Mouse (Mus musculus): ENCODE measurements around the gene Gbx1. TPM values are rescaled to one million over a fixed set of nuclear protein-coding genes. Genes with fewer than 3 reads are reported as not detected.

Gene Gbx1
- polyA plus RNA-seq, 1 experiment from 2014 or later: 0.02 TPM

GRCm38 (mm10) chr5:24492546-24493285 is 34.3 kb downstream of the Gbx1 start:
- ATAC-seq (ENCODE audit: low FRiP score, low TSS enrichment) (no peak), DNase-seq (ENCODE audit: low spot score) (no peak)
- no peak overlapping the region for H3K27ac ChIP-seq (replicated peaks)

GRCm38 (mm10) chr5:24490413-24490920 is 36.5 kb downstream of the Gbx1 start:
- no peak overlapping the region for H3K9ac ChIP-seq (ENCODE audit: low read length)
- H3K4me3 ChIP-seq (ENCODE audit: low read depth, low read length): no peak overlapping the region
- H3K9me3 ChIP-seq (ENCODE audit: control insufficient read depth, low read length): no peaks in the 10 kb centered on the region
- 81% methylated on average over 14 of the region's 14 CpGs for WGBS
- no peaks in the 10 kb centered on the region for H3K27me3 ChIP-seq (ENCODE audit: control insufficient read depth, insufficient read depth, low read length)
- no peak overlapping the region for H3K4me2 ChIP-seq (replicated peaks; ENCODE audit: low read depth)
- ATAC-seq (ENCODE audit: low FRiP score, low TSS enrichment): no peak
- no peaks in the 10 kb centered on the region for H3K4me1 ChIP-seq (replicated peaks; ENCODE audit: control insufficient read depth, insufficient read depth)
- TF ChIP-seq EP300 (optimal IDR thresholded peaks at IDR 0.05) (no peak), CTCF (IDR thresholded peaks at IDR 0.05; ENCODE audit: low read depth) (no peak)
- no peak for DNase-seq (ENCODE audit: low spot score)
- no peak overlapping the region for H3K27ac ChIP-seq (replicated peaks)
- peaks cover 32% of the 10 kb centered on the region for H3K36me3 ChIP-seq (ENCODE audit: control insufficient read depth, insufficient read depth, low read length)

More at GRCm38 (mm10) chr5:24492546-24493285, 34.3 kb downstream of the Gbx1 start:
- H3K9ac ChIP-seq (ENCODE audit: low read length): no peak overlapping the region
- H3K4me1 ChIP-seq (replicated peaks; ENCODE audit: control insufficient read depth, insufficient read depth): no peaks in the 10 kb centered on the region
- no peak overlapping the region for H3K4me3 ChIP-seq (ENCODE audit: low read depth, low read length)
- no peak for TF ChIP-seq EP300 (optimal IDR thresholded peaks at IDR 0.05)
- no peak for TF ChIP-seq CTCF (IDR thresholded peaks at IDR 0.05; ENCODE audit: low read depth)
- H3K4me2 ChIP-seq (replicated peaks; ENCODE audit: low read depth): no peak overlapping the region
- H3K27me3 ChIP-seq (ENCODE audit: control insufficient read depth, insufficient read depth, low read length): no peaks in the 10 kb centered on the region
- WGBS: 61% methylated on average over 16 of the region's 16 CpGs
- H3K9me3 ChIP-seq (ENCODE audit: control insufficient read depth, low read length): no peaks in the 10 kb centered on the region
- peaks cover 31% of the 10 kb centered on the region for H3K36me3 ChIP-seq (ENCODE audit: control insufficient read depth, insufficient read depth, low read length)

GRCm38 (mm10) chr5:24486738-24487137 is 40.3 kb downstream of the Gbx1 start:
- TF ChIP-seq EP300 (optimal IDR thresholded peaks at IDR 0.05): no peak
- TF ChIP-seq CTCF (IDR thresholded peaks at IDR 0.05; ENCODE audit: low read depth): no peak
- no peak for DNase-seq (ENCODE audit: low spot score)
- no peak overlapping the region for H3K9ac ChIP-seq (ENCODE audit: low read length)
- H3K36me3 ChIP-seq (ENCODE audit: control insufficient read depth, insufficient read depth, low read length): peaks cover 38% of the 10 kb centered on the region
- ATAC-seq (ENCODE audit: low FRiP score, low TSS enrichment): no peak
- H3K4me1 ChIP-seq (replicated peaks; ENCODE audit: control insufficient read depth, insufficient read depth): no peaks in the 10 kb centered on the region
- WGBS: 91% methylated on average over 5 of the region's 5 CpGs
- H3K27ac ChIP-seq (replicated peaks): no peak overlapping the region
- no peaks in the 10 kb centered on the region for H3K9me3 ChIP-seq (ENCODE audit: control insufficient read depth, low read length)
- H3K4me3 ChIP-seq (ENCODE audit: low read depth, low read length): no peak overlapping the region
- no peak overlapping the region for H3K4me2 ChIP-seq (replicated peaks; ENCODE audit: low read depth)
- no peaks in the 10 kb centered on the region for H3K27me3 ChIP-seq (ENCODE audit: control insufficient read depth, insufficient read depth, low read length)

GRCm38 (mm10) chr5:24486097-24486496 is 40.9 kb downstream of the Gbx1 start:
- ATAC-seq (ENCODE audit: low FRiP score, low TSS enrichment): no peak
- no peaks in the 10 kb centered on the region for H3K27me3 ChIP-seq (ENCODE audit: control insufficient read depth, insufficient read depth, low read length)
- 4% methylated on average over 8 of the region's 8 CpGs for WGBS
- no peak overlapping the region for H3K27ac ChIP-seq (replicated peaks)
- no peak overlapping the region for H3K4me2 ChIP-seq (replicated peaks; ENCODE audit: low read depth)
- no peak for TF ChIP-seq EP300 (optimal IDR thresholded peaks at IDR 0.05)
- peak; percentile 91 for TF ChIP-seq CTCF (IDR thresholded peaks at IDR 0.05; ENCODE audit: low read depth)
- peak; percentile 86 for DNase-seq (ENCODE audit: low spot score)
- no peak overlapping the region for H3K4me3 ChIP-seq (ENCODE audit: low read depth, low read length)
- H3K36me3 ChIP-seq (ENCODE audit: control insufficient read depth, insufficient read depth, low read length): peaks cover 41% of the 10 kb centered on the region
- H3K4me1 ChIP-seq (replicated peaks; ENCODE audit: control insufficient read depth, insufficient read depth): no peaks in the 10 kb centered on the region
- no peaks in the 10 kb centered on the region for H3K9me3 ChIP-seq (ENCODE audit: control insufficient read depth, low read length)
- H3K9ac ChIP-seq (ENCODE audit: low read length): no peak overlapping the region

- no peak overlapping the region for H3K4me3 ChIP-seq (ENCODE audit: low read depth, low read length)
- no peak overlapping the region for H3K27ac ChIP-seq (replicated peaks)
- no peaks in the 10 kb centered on the region for H3K9me3 ChIP-seq (ENCODE audit: control insufficient read depth, low read length)
- 63% methylated on average over 22 of the region's 22 CpGs for WGBS
- H3K4me2 ChIP-seq (replicated peaks; ENCODE audit: low read depth): no peak overlapping the region
- no peak overlapping the region for H3K9ac ChIP-seq (ENCODE audit: low read length)
- ATAC-seq (ENCODE audit: low FRiP score, low TSS enrichment): no peak
- H3K27me3 ChIP-seq (ENCODE audit: control insufficient read depth, insufficient read depth, low read length): no peaks in the 10 kb centered on the region
- peaks cover 36% of the 10 kb centered on the region for H3K36me3 ChIP-seq (ENCODE audit: control insufficient read depth, insufficient read depth, low read length)
- TF ChIP-seq CTCF (IDR thresholded peaks at IDR 0.05; ENCODE audit: low read depth) (no peak), EP300 (optimal IDR thresholded peaks at IDR 0.05) (no peak)
- no peaks in the 10 kb centered on the region for H3K4me1 ChIP-seq (replicated peaks; ENCODE audit: control insufficient read depth, insufficient read depth)
- DNase-seq (ENCODE audit: low spot score): no peak
Observed at GRCm38 (mm10) chr5:24484963-24485362, 42.0 kb downstream of the Gbx1 start.

GRCm38 (mm10) chr5:24483326-24483725 is 43.7 kb downstream of the Gbx1 start:
- TF ChIP-seq EP300 (optimal IDR thresholded peaks at IDR 0.05) (no peak), CTCF (IDR thresholded peaks at IDR 0.05; ENCODE audit: low read depth) (peak; percentile 92)
- Histone ChIP-seq H3K4me3 (ENCODE audit: low read depth, low read length) (no peak overlapping the region), H3K27me3 (ENCODE audit: control insufficient read depth, insufficient read depth, low read length) (no peaks in the 10 kb centered on the region), H3K4me1 (replicated peaks; ENCODE audit: control insufficient read depth, insufficient read depth) (no peaks in the 10 kb centered on the region), H3K27ac (replicated peaks) (no peak overlapping the region), H3K4me2 (replicated peaks; ENCODE audit: low read depth) (no peak overlapping the region), H3K9ac (ENCODE audit: low read length) (no peak overlapping the region), H3K36me3 (ENCODE audit: control insufficient read depth, insufficient read depth, low read length) (peaks cover 43% of the 10 kb centered on the region), H3K9me3 (ENCODE audit: control insufficient read depth, low read length) (no peaks in the 10 kb centered on the region)
- 25% methylated on average over 11 of the region's 11 CpGs for WGBS
- DNase-seq (ENCODE audit: low spot score) (peak; percentile 87), ATAC-seq (ENCODE audit: low FRiP score, low TSS enrichment) (peak; percentile 77)

Data from stomach, postnatal 0 days (tissue).